Mouse (Mus musculus): ENCODE measurements around the gene Slc6a1. TPM values are rescaled to one million over a fixed set of nuclear protein-coding genes. Genes with fewer than 3 reads are reported as not detected.

Gene Slc6a1
- polyA plus RNA-seq, 1 experiment from 2014 or later: 0.14 TPM

- Histone ChIP-seq H3K9me3 (replicated peaks) (no peaks in the 10 kb centered on the region), H3K36me3 (no peaks in the 10 kb centered on the region), H3K9ac (no peak overlapping the region), H3K27ac (no peak overlapping the region), H3K4me2 (no peak overlapping the region), H3K4me3 (replicated peaks) (no peak overlapping the region), H3K4me1 (peaks cover 3% of the 10 kb centered on the region; the same call in 1 of the 2 replicates), H3K27me3 (peaks cover 31% of the 10 kb centered on the region)
- 36% methylated on average over 8 of the region's 8 CpGs for WGBS
- ATAC-seq (replicated peaks; ENCODE audit: low FRiP score): no peak
These were observed 11.1 kb downstream of the Slc6a1 start for GRCm38 (mm10) chr6:114293511-114293910.

- no peak for ATAC-seq (replicated peaks; ENCODE audit: low FRiP score)
- Histone ChIP-seq H3K9me3 (replicated peaks) (no peaks in the 10 kb centered on the region), H3K9ac (no peak overlapping the region), H3K4me2 (no peak overlapping the region), H3K36me3 (no peaks in the 10 kb centered on the region), H3K4me3 (replicated peaks) (no peak overlapping the region), H3K27ac (no peak overlapping the region), H3K27me3 (peaks cover 16% of the 10 kb centered on the region), H3K4me1 (peaks cover 3% of the 10 kb centered on the region; the same call in 1 of the 2 replicates)
- WGBS: 87% methylated on average over 4 of the region's 4 CpGs
These were observed 12.7 kb downstream of the Slc6a1 start for GRCm38 (mm10) chr6:114295086-114295485.

GRCm38 (mm10) chr6:114297260-114298002 lies 15.0 kb downstream of the Slc6a1 start:
- H3K4me2 ChIP-seq: no peak overlapping the region
- 36% methylated on average over 10 of the region's 10 CpGs for WGBS
- H3K4me1 ChIP-seq: peaks cover 3% of the 10 kb centered on the region; the same call in 1 of the 2 replicates
- no peaks in the 10 kb centered on the region for H3K36me3 ChIP-seq
- no peak overlapping the region for H3K4me3 ChIP-seq (replicated peaks)
- no peak overlapping the region for H3K27ac ChIP-seq
- no peak for ATAC-seq (replicated peaks; ENCODE audit: low FRiP score)
- H3K27me3 ChIP-seq: peaks cover 6% of the 10 kb centered on the region; the same call in 1 of the 2 replicates
- H3K9ac ChIP-seq: no peak overlapping the region
- H3K9me3 ChIP-seq (replicated peaks): no peaks in the 10 kb centered on the region

GRCm38 (mm10) chr6:114299699-114300098 lies 17.3 kb downstream of the Slc6a1 start:
- H3K36me3 ChIP-seq: no peaks in the 10 kb centered on the region
- no peak overlapping the region for H3K4me2 ChIP-seq
- no peak overlapping the region for H3K4me3 ChIP-seq (replicated peaks)
- no peaks in the 10 kb centered on the region for H3K9me3 ChIP-seq (replicated peaks)
- no peak overlapping the region for H3K9ac ChIP-seq
- WGBS: 85% methylated on average over 5 of the region's 5 CpGs
- ATAC-seq (replicated peaks; ENCODE audit: low FRiP score): no peak
- H3K4me1 ChIP-seq: peaks cover 3% of the 10 kb centered on the region; the same call in 1 of the 2 replicates
- no peak overlapping the region for H3K27ac ChIP-seq
- H3K27me3 ChIP-seq: no peaks in the 10 kb centered on the region

GRCm38 (mm10) chr6:114300737-114301136 lies 18.3 kb downstream of the Slc6a1 start:
- Histone ChIP-seq H3K4me2 (no peak overlapping the region), H3K9ac (no peak overlapping the region), H3K4me3 (replicated peaks) (no peak overlapping the region), H3K27me3 (no peaks in the 10 kb centered on the region), H3K27ac (no peak overlapping the region), H3K36me3 (no peaks in the 10 kb centered on the region), H3K9me3 (replicated peaks) (no peaks in the 10 kb centered on the region), H3K4me1 (peaks cover 3% of the 10 kb centered on the region; the same call in 1 of the 2 replicates)
- WGBS: 85% methylated on average over 11 of the region's 11 CpGs
- no peak for ATAC-seq (replicated peaks; ENCODE audit: low FRiP score)

GRCm38 (mm10) chr6:114304668-114305067 lies 22.2 kb downstream of the Slc6a1 start:
- Histone ChIP-seq H3K27me3 (peaks cover 21% of the 10 kb centered on the region), H3K4me3 (replicated peaks) (no peak overlapping the region), H3K4me2 (no peak overlapping the region), H3K27ac (no peak overlapping the region), H3K36me3 (no peaks in the 10 kb centered on the region), H3K4me1 (0 out of 2 replicates have a peak, but pooled peaks cover 5% of the 10 kb centered on the region), H3K9ac (no peak overlapping the region), H3K9me3 (replicated peaks) (no peaks in the 10 kb centered on the region)
- no peak for ATAC-seq (replicated peaks; ENCODE audit: low FRiP score)
- WGBS: 84% methylated on average over 6 of the region's 6 CpGs

- WGBS: 76% methylated on average over 5 of the region's 5 CpGs
- Histone ChIP-seq H3K27me3 (no peaks in the 10 kb centered on the region), H3K36me3 (no peaks in the 10 kb centered on the region), H3K4me1 (no peaks in the 10 kb centered on the region), H3K4me3 (replicated peaks) (no peak overlapping the region), H3K9me3 (replicated peaks) (no peaks in the 10 kb centered on the region), H3K9ac (no peak overlapping the region), H3K27ac (no peak overlapping the region), H3K4me2 (no peak overlapping the region)
- ATAC-seq (replicated peaks; ENCODE audit: low FRiP score): no peak
These were observed 38.1 kb downstream of the Slc6a1 start for GRCm38 (mm10) chr6:114320511-114320910.

- Histone ChIP-seq H3K27ac (no peak overlapping the region), H3K4me3 (replicated peaks) (no peak overlapping the region), H3K4me2 (no peak overlapping the region), H3K4me1 (no peaks in the 10 kb centered on the region), H3K9ac (no peak overlapping the region), H3K36me3 (no peaks in the 10 kb centered on the region), H3K9me3 (replicated peaks) (no peaks in the 10 kb centered on the region), H3K27me3 (no peaks in the 10 kb centered on the region)
- WGBS: 88% methylated on average over 3 of the region's 3 CpGs
- ATAC-seq (replicated peaks; ENCODE audit: low FRiP score): no peak
These were observed 38.7 kb downstream of the Slc6a1 start for GRCm38 (mm10) chr6:114321146-114321545.

GRCm38 (mm10) chr6:114322914-114323313 lies 40.5 kb downstream of the Slc6a1 start:
- H3K9ac ChIP-seq: no peak overlapping the region
- no peaks in the 10 kb centered on the region for H3K9me3 ChIP-seq (replicated peaks)
- no peaks in the 10 kb centered on the region for H3K36me3 ChIP-seq
- no peak overlapping the region for H3K4me3 ChIP-seq (replicated peaks)
- no peak for ATAC-seq (replicated peaks; ENCODE audit: low FRiP score)
- H3K4me2 ChIP-seq: no peak overlapping the region
- WGBS: 92% methylated on average over 3 of the region's 3 CpGs
- no peaks in the 10 kb centered on the region for H3K4me1 ChIP-seq
- no peaks in the 10 kb centered on the region for H3K27me3 ChIP-seq
- H3K27ac ChIP-seq: no peak overlapping the region

- Histone ChIP-seq H3K27ac (no peak overlapping the region), H3K4me3 (replicated peaks) (no peak overlapping the region), H3K4me1 (0 out of 2 replicates have a peak, but pooled peaks cover 5% of the 10 kb centered on the region), H3K4me2 (no peak overlapping the region), H3K9ac (no peak overlapping the region), H3K27me3 (no peaks in the 10 kb centered on the region), H3K9me3 (replicated peaks) (no peaks in the 10 kb centered on the region), H3K36me3 (no peaks in the 10 kb centered on the region)
- WGBS: 85% methylated on average over 5 of the region's 5 CpGs
- ATAC-seq (replicated peaks; ENCODE audit: low FRiP score): no peak
These were observed 42.4 kb downstream of the Slc6a1 start for GRCm38 (mm10) chr6:114324808-114325207.

- 28% methylated on average over 8 of the region's 8 CpGs for WGBS
These were observed 47.4 kb downstream of the Slc6a1 start for GRCm38 (mm10) chr6:114329597-114330470.

GRCm38 (mm10) chr6:114331926-114332325 lies 49.5 kb downstream of the Slc6a1 start:
- no peaks in the 10 kb centered on the region for H3K9me3 ChIP-seq (replicated peaks)
- H3K27me3 ChIP-seq: peaks cover 5% of the 10 kb centered on the region; the same call in 1 of the 2 replicates
- no peak for ATAC-seq (replicated peaks; ENCODE audit: low FRiP score)
- H3K27ac ChIP-seq: no peak overlapping the region
- no peak overlapping the region for H3K9ac ChIP-seq
- H3K36me3 ChIP-seq: no peaks in the 10 kb centered on the region
- H3K4me2 ChIP-seq: no peak overlapping the region
- WGBS: 90% methylated on average over 7 of the region's 7 CpGs
- no peak overlapping the region for H3K4me3 ChIP-seq (replicated peaks)
- H3K4me1 ChIP-seq: peaks cover 18% of the 10 kb centered on the region

More at GRCm38 (mm10) chr6:114329597-114330470, 47.4 kb downstream of the Slc6a1 start:
- ATAC-seq (replicated peaks; ENCODE audit: low FRiP score): 0 out of 2 replicates have a peak, but pooled peaks have one; percentile 73
- H3K27me3 ChIP-seq: peaks cover 4% of the 10 kb centered on the region; the same call in 1 of the 2 replicates
- no peaks in the 10 kb centered on the region for H3K9me3 ChIP-seq (replicated peaks)
- no peak overlapping the region for H3K4me3 ChIP-seq (replicated peaks)
- H3K4me2 ChIP-seq: no peak overlapping the region
- H3K4me1 ChIP-seq: 0 out of 2 replicates have a peak, but pooled peaks cover 5% of the 10 kb centered on the region
- H3K27ac ChIP-seq: no peak overlapping the region
- H3K36me3 ChIP-seq: no peaks in the 10 kb centered on the region
- H3K9ac ChIP-seq: no peak overlapping the region

Measured in kidney, embryonic 15.5 days (tissue).